23 mouse cellular contexts compared by ENCODE assay signal in genomic region chr4:97578571-97579165, GRCm38 (mm10).
DNase-seq lines count a peak whose midpoint lies in the region; ATAC-seq lines count a peak whose summit lies in the region.
"Had no signal": no experiment of that assay in that cellular context is flagged by ENCODE, and none has a peak within 500 bp of the region (broad histone marks: within the 10 kb centered on the region; RNA-seq: fewer than 3 reads in every experiment).

No protein-coding gene starts in this region.

- H3K36me3 ChIP-seq in hindbrain, embryonic 15.5 days = no peaks in the 10 kb centered on the region
- H3K36me3 ChIP-seq in hindbrain, embryonic 12.5 days = no peaks in the 10 kb centered on the region
- no peaks in the 10 kb centered on the region for H3K36me3 ChIP-seq in forebrain, embryonic 16.5 days (ENCODE audit: control insufficient read depth, insufficient read depth)
- H3K36me3 ChIP-seq: heart, embryonic 15.5 days; limb, embryonic 15.5 days had no signal

- no peaks in the 10 kb centered on the region for H3K9me3 ChIP-seq in hindbrain, embryonic 15.5 days
- no peaks in the 10 kb centered on the region for H3K9me3 ChIP-seq in hindbrain, embryonic 12.5 days (replicated peaks)
- H3K9me3 ChIP-seq in forebrain, embryonic 16.5 days (ENCODE audit: control insufficient read depth, low read length) = no peaks in the 10 kb centered on the region
- H3K9me3 ChIP-seq: heart, embryonic 15.5 days; limb, embryonic 15.5 days; megakaryocyte, embryonic 14.5 days had no signal

- 0 out of 2 replicates have a peak overlapping the region, but pooled peaks have one; percentile 11 for H3K27ac ChIP-seq in hindbrain, embryonic 15.5 days (replicated peaks)
- H3K27ac ChIP-seq in hindbrain, embryonic 12.5 days = no peak overlapping the region
- no peak overlapping the region for H3K27ac ChIP-seq in forebrain, embryonic 16.5 days (ENCODE audit: low read length)
- H3K27ac ChIP-seq: gastrocnemius, adult 2 months; heart, embryonic 15.5 days; limb, embryonic 15.5 days; liver, embryonic 14.5 days had no signal

- H3K4me2 ChIP-seq in hindbrain, embryonic 15.5 days = no peak overlapping the region
- no peak overlapping the region for H3K4me2 ChIP-seq in hindbrain, embryonic 12.5 days (replicated peaks)
- peak overlapping the region; percentile 5; the same call in 1 of the 2 replicates for H3K4me2 ChIP-seq in forebrain, embryonic 16.5 days (ENCODE audit: low read length)
- H3K4me2 ChIP-seq: heart, embryonic 15.5 days; limb, embryonic 15.5 days; lung, embryonic 14.5 days had no signal

- H3K4me3 ChIP-seq in hindbrain, embryonic 15.5 days = no peak overlapping the region
- no peak overlapping the region for H3K4me3 ChIP-seq in hindbrain, embryonic 12.5 days
- H3K4me3 ChIP-seq in forebrain, embryonic 16.5 days (replicated peaks; ENCODE audit: low read length) = no peak overlapping the region
- H3K4me3 ChIP-seq: erythroblast, embryonic 14.5 days; gastrocnemius, adult 2 months; heart, embryonic 15.5 days; limb, embryonic 15.5 days; megakaryocyte, embryonic 14.5 days had no signal

- H3K9ac ChIP-seq in hindbrain, embryonic 15.5 days = no peak overlapping the region
- no peak overlapping the region for H3K9ac ChIP-seq in hindbrain, embryonic 12.5 days
- H3K9ac ChIP-seq in forebrain, embryonic 16.5 days (replicated peaks; ENCODE audit: low read depth, low read length) = no peak overlapping the region
- H3K9ac ChIP-seq: heart, embryonic 15.5 days; limb, embryonic 15.5 days; liver, embryonic 14.5 days; lung, embryonic 14.5 days had no signal

- H3K4me1 ChIP-seq in hindbrain, embryonic 15.5 days (replicated peaks) = peaks cover 16% of the 10 kb centered on the region
- peaks cover 27% of the 10 kb centered on the region for H3K4me1 ChIP-seq in hindbrain, embryonic 12.5 days
- peaks cover 46% of the 10 kb centered on the region for H3K4me1 ChIP-seq in forebrain, embryonic 16.5 days (replicated peaks; ENCODE audit: control insufficient read depth, insufficient read depth, low read length)
- H3K4me1 ChIP-seq: heart, embryonic 15.5 days; megakaryocyte, embryonic 14.5 days had no signal

- DNase-seq in cerebellum, postnatal 14 days = peak; percentile 35 to 46
- DNase-seq in cerebellum, adult 8-10 months = no peak
- DNase-seq in thymus, adult 18-20 months = no peak
- DNase-seq in thymus, postnatal 4 days = no peak
- DNase-seq: adrenal gland, postnatal 25 days; cerebellum, postnatal 25 days; gastrocnemius, adult 2 months; kidney, postnatal 36 days; layer of hippocampus, adult 9-11 months; lung, embryonic 14.5 days; lung, postnatal 36 days; midbrain, embryonic 14.5 days; thymus, adult 2 months had no signal

- H3K27me3 ChIP-seq in hindbrain, embryonic 15.5 days = no peaks in the 10 kb centered on the region
- no peaks in the 10 kb centered on the region for H3K27me3 ChIP-seq in hindbrain, embryonic 12.5 days
- H3K27me3 ChIP-seq in forebrain, embryonic 16.5 days (replicated peaks; ENCODE audit: control insufficient read depth, insufficient read depth, low read length) = no peaks in the 10 kb centered on the region
- H3K27me3 ChIP-seq: heart, embryonic 15.5 days; megakaryocyte, embryonic 14.5 days had no signal

- WGBS in hindbrain, embryonic 15.5 days = 66% methylated on average over 9 of the region's 9 CpGs
- 74% methylated on average over 9 of the region's 9 CpGs for WGBS in hindbrain, embryonic 12.5 days
- 59% methylated on average over 9 of the region's 9 CpGs for WGBS in forebrain, embryonic 16.5 days

- no peak for ATAC-seq in hindbrain, embryonic 15.5 days (ENCODE audit: low FRiP score, low read depth)
- ATAC-seq in hindbrain, embryonic 12.5 days (ENCODE audit: low FRiP score) = no peak
- no peak for ATAC-seq in forebrain, embryonic 16.5 days
- ATAC-seq in erythroblast, adult 5-6 weeks (replicated peaks; ENCODE audit: low FRiP score, poor library complexity, severe bottlenecking) = no peak
- ATAC-seq: intestine, postnatal 0 days had no signal

Comparison
In these comparisons a context has a peak if more than half of its experiments do, and no peak if none do; other contexts are left out.
1. DNase-seq: peak in cerebellum, postnatal 14 days (2 of 2); none in cerebellum, adult 8-10 months (single experiment), thymus, adult 18-20 months (0 of 2) and thymus, postnatal 4 days (single experiment).